Mouse (Mus musculus) liver, embryonic 13.5 days (tissue): ENCODE measurements at regions not wholly inside any gene's neighbourhood (a gene's known extent, or its start where the extent isn't known, plus 50 kb on each side); places are given as distances from the start of the nearest gene placed in this dataset.

Experiments used
- ATAC-seq: fragments of 200-750 bp; cut with Nextera tagmentation; 2 replicates; pipeline ENCODE4 v1.8.0; 2017; ENCODE audit warnings: low read depth, mild to moderate bottlenecking, moderate number of reproducible peaks, moderate library complexity
- DNase-seq: peaks from one replicate; pipeline ENCODE4 v3.0.0; 2022
- H3K27ac ChIP-seq: fragments of 300-500 bp; sonication (generic); 2 replicates; pipeline ENCODE4 v1.5.1; 2015; ENCODE audit warnings: moderate library complexity, mild to moderate bottlenecking, inconsistent platforms
- H3K27me3 ChIP-seq: fragments of 300-500 bp; sonication (generic); 2 replicates; pipeline ENCODE4 v1.6.1; 2015; ENCODE audit warnings: mild to moderate bottlenecking, inconsistent platforms
- H3K36me3 ChIP-seq: fragments of 300-500 bp; sonication (generic); 2 replicates; pipeline ENCODE4 v1.6.1; 2015; ENCODE audit warnings: mild to moderate bottlenecking, inconsistent platforms
- H3K4me1 ChIP-seq: fragments of 300-500 bp; sonication (generic); replicated peaks from 2 replicates; pipeline ENCODE4 v1.6.1; 2015; ENCODE audit warnings: inconsistent platforms
- H3K4me2 ChIP-seq: fragments of 300-500 bp; sonication (generic); 2 replicates; pipeline ENCODE4 v1.6.1; 2015; ENCODE audit warnings: inconsistent platforms, mild to moderate bottlenecking, moderate library complexity
- H3K4me3 ChIP-seq: fragments of 300-500 bp; sonication (generic); replicated peaks from 2 replicates; pipeline ENCODE4 v1.5.1; 2015; ENCODE audit warnings: mild to moderate bottlenecking, inconsistent platforms
- H3K9ac ChIP-seq: fragments of 300-500 bp; sonication (generic); 2 replicates; pipeline ENCODE4 v1.6.1; 2015; ENCODE audit warnings: mild to moderate bottlenecking, inconsistent platforms
- H3K9me3 ChIP-seq: fragments of 300-500 bp; sonication (generic); replicated peaks from 2 replicates; pipeline ENCODE4 v1.6.1; 2016; ENCODE audit warnings: inconsistent platforms
- WGBS: fragments of 180-500 bp; shearing (Covaris S2); methylation state at CpG from one replicate; pipeline ENCODE4 v1.1.7; 2015; ENCODE audit not compliant: insufficient replicate concordance; 5-methylcytosine and 5-hydroxymethylcytosine counted together

DNA sequence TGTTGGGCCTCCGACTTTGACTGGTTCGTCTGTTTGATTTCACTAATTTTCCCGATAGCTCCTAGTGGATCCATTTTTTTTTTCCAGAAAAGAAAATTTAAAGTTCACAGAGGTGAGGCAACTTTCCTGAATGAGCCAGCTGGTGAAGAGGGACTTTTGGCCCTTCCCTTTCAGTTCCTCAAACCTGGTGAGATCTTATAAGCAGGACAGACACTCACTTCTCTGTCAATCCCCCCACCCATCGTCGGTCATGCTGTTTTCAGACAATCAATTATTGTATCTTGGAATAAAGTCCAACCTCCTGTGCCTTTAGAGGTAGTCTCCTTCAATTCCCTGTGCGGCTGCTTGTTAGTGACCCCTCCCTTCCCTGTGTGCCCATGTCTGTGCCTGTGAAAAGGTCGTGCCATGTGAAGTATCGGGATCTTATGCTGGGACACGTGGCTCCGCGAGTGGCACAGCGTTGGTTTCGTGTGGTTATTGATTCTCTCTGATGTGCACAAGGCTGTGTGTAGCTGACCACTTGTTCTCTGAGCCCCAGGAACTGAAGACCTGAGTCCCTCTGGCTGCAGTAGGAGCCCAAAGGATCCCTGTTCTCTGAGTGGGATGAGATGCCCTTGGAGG lies 55.9 kb upstream of the Slc38a2 start:
- no peak overlapping the region for H3K27ac ChIP-seq
- no peaks in the 10 kb centered on the region for H3K36me3 ChIP-seq
- no peak overlapping the region for H3K4me3 ChIP-seq
- 76% methylated on average over 13 of the region's 13 CpGs for WGBS
- no peaks in the 10 kb centered on the region for H3K27me3 ChIP-seq
- no peak overlapping the region for H3K9ac ChIP-seq
- peaks cover 18% of the 10 kb centered on the region for H3K4me1 ChIP-seq
- DNase-seq (no peak), ATAC-seq (no peak)
- no peaks in the 10 kb centered on the region for H3K9me3 ChIP-seq
- H3K4me2 ChIP-seq: no peak overlapping the region

DNA sequence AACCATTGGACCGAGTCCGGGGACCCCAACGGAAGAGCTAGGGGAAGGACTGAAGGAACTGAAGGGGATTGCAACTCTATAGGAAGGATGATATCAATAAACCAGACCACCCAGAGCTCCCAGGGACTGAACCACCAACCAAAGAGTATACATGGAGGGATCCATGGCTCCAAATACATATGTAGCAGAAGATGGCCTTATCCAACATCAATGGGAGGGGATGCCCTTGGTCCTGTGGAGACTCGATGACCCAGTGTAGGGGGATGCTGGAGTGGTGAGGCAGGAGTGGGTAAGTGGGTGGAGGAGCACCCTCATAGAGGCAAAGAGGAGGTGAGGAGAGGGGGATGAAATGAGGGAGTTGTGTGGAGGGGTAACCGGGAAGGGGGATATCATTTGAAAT lies 54.5 kb upstream of the Slc38a2 start:
- WGBS: 83% methylated on average over 5 of the region's 5 CpGs

DNA sequence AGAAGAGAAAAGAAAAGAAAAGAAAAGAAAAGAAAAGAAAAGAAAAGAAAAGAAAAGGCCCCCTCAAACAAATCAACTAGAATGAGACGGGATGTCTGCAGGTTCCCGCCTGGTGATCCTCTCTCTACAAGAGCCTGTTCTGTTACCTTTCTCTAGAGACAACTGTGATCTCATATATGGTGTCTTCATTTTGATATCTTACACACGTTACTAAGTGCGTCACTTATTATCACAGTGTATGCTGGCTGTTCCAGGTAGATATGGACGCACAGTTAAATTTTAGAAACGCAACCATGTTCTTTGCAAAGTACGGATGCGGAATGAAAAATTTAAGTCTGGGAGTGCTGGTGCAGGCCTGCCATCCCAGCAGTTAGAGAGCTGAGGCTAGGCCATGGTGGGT lies 53.2 kb upstream of the Slc38a2 start:
- H3K4me3 ChIP-seq: no peak overlapping the region
- H3K36me3 ChIP-seq: no peaks in the 10 kb centered on the region
- H3K27ac ChIP-seq: no peak overlapping the region
- H3K9me3 ChIP-seq: no peaks in the 10 kb centered on the region
- H3K4me2 ChIP-seq: no peak overlapping the region
- 59% methylated on average over 8 of the region's 8 CpGs for WGBS
- no peak for DNase-seq
- H3K27me3 ChIP-seq: no peaks in the 10 kb centered on the region
- H3K4me1 ChIP-seq: peaks cover 20% of the 10 kb centered on the region; the same call in 1 of the 2 replicates
- ATAC-seq: no peak
- H3K9ac ChIP-seq: no peak overlapping the region

More for the DNA sequence above, 54.5 kb upstream of the Slc38a2 start:
- Histone ChIP-seq H3K4me2 (no peak overlapping the region), H3K36me3 (no peaks in the 10 kb centered on the region), H3K4me1 (peaks cover 24% of the 10 kb centered on the region), H3K9me3 (no peaks in the 10 kb centered on the region), H3K9ac (no peak overlapping the region), H3K27ac (no peak overlapping the region), H3K4me3 (no peak overlapping the region), H3K27me3 (no peaks in the 10 kb centered on the region)
- DNase-seq (no peak), ATAC-seq (no peak)

GRCm38 (mm10) chr15:96752062-96752358 lies 52.5 kb upstream of the Slc38a2 start:
- no peak overlapping the region for H3K4me3 ChIP-seq
- H3K4me1 ChIP-seq: peaks cover 20% of the 10 kb centered on the region; the same call in 1 of the 2 replicates
- no peak overlapping the region for H3K4me2 ChIP-seq
- H3K27me3 ChIP-seq: no peaks in the 10 kb centered on the region
- H3K9me3 ChIP-seq: no peaks in the 10 kb centered on the region
- ATAC-seq (no peak), DNase-seq (no peak)
- H3K9ac ChIP-seq: no peak overlapping the region
- no peaks in the 10 kb centered on the region for H3K36me3 ChIP-seq
- WGBS: 12% methylated on average over 3 of the region's 3 CpGs
- no peak overlapping the region for H3K27ac ChIP-seq

DNA sequence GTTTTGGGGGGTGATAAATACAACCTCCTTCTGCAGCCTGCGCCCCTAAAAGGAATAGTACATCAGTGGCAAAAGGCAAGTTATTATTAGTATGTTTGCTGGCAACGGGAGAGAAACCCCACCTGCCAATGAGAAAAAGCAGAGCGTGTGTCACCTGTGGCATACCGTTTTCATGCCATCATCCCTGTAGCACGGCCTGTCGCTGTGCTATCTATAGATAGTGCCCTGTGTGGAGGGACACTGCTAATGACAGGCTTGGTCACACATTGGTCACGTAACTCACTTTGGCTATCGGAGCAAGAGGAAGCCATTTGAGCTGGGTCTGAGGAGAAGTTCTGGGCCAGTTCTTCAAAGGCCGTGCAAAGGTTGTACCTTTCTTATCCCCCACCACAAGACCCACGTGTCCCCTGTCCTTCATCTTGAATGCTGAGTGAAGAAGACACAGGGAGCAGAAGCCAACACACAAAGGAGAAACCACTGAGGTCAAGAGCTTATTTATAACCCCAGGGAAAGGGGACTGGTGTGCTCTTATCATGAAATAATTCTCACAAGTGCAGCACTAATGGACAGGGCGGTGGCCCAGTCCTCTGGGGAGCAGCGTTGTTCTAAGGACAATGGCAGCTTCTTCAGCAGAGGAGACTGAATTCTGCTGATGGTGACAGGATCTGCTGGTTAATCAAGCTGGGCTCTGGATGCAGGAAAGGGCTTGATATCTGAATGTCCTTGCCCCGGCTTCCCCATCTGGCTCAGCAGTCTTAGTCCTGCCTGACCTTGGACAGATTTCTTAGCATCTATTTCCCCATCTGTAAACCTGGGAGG lies 51.9 kb upstream of the Slc38a2 start:
- H3K36me3 ChIP-seq: no peaks in the 10 kb centered on the region
- no peak for ATAC-seq
- H3K4me2 ChIP-seq: no peak overlapping the region
- no peaks in the 10 kb centered on the region for H3K9me3 ChIP-seq
- peaks cover 20% of the 10 kb centered on the region; the same call in 1 of the 2 replicates for H3K4me1 ChIP-seq
- no peaks in the 10 kb centered on the region for H3K27me3 ChIP-seq
- H3K27ac ChIP-seq: no peak overlapping the region
- 55% methylated on average over 13 of the region's 13 CpGs for WGBS
- H3K9ac ChIP-seq: no peak overlapping the region
- DNase-seq: no peak
- no peak overlapping the region for H3K4me3 ChIP-seq

DNA sequence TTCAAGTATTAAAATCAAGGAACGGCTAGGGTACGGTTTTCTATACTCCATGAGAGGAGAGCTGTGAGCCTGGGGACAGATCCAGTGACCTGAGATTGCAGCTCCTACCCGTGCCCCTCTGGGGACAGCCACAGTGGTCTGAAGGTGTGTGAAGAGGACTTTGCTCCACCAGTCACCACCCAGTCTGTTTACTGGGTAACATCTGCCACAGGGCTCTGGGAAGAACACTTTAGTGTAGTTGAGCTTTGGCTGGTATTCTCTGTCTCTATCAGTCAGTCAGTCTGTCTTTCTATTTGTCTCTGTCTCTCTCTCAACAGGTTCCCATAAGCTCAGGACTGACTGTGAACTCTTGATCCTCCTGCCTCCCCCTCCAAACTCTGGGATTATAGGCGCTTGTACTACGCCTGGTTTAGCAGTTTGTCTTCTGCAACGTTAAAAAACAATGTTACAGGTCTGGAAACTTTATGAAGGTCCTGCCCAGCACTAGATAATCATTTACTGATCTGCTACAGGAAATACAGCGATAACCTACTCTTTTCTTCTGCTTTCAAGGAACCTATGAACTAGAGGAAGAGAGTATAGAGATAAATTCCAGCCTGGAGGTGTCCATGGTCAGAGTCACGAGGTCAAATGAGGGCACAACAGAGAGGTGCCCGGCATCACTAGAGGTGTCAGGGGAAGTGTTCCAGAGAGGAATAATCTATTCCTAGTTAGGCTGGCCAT lies 50.2 kb upstream of the Slc38a2 start:
- Histone ChIP-seq H3K4me2 (no peak overlapping the region), H3K27me3 (no peaks in the 10 kb centered on the region), H3K4me3 (no peak overlapping the region), H3K36me3 (no peaks in the 10 kb centered on the region), H3K4me1 (peaks cover 26% of the 10 kb centered on the region), H3K9ac (no peak overlapping the region), H3K27ac (peak overlapping the region; percentile 10; the same call in 1 of the 2 replicates), H3K9me3 (no peaks in the 10 kb centered on the region)
- 45% methylated on average over 9 of the region's 9 CpGs for WGBS
- DNase-seq (no peak), ATAC-seq (peak; percentile 54; the same call in 1 of the 2 replicates)
